Mouse (Mus musculus): ENCODE measurements around the gene Cry2. TPM values are rescaled to one million over a fixed set of nuclear protein-coding genes. Genes with fewer than 3 reads are reported as not detected.
A peak's percentile ranks its signal among the peaks of the same experiment; 100 is the strongest.

Gene Cry2
- polyA plus RNA-seq, 1 experiment from 2014 or later = 17.8 TPM

DNA sequence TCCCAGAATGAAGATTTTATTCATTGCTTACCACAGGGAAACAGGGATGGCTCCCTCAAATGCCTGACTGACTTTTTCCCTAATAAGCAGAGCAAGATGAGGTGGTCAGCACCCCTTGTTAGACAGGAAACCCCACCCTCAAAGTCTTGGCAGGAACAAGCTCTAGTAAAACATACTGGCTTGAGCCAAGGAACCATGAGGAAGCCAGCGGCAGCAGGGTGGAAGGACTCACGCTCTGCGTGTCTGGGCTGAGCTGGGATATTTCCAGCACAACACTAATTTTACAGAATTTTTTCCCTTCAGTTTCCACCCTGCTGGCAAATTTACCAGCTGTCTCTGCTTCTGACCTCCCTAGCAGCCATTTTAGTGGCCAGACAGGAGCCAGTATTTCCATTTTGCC, 7.4 kb downstream of the Cry2 start:
- H3K36me3 ChIP-seq (ENCODE audit: control insufficient read depth, insufficient read depth, low read length) = peaks cover 21% of the 10 kb centered on the region
- H3K27me3 ChIP-seq (ENCODE audit: control insufficient read depth, insufficient read depth, low read length) = no peaks in the 10 kb centered on the region
- H3K4me1 ChIP-seq (ENCODE audit: control insufficient read depth in 2 of 2, insufficient read depth in 2 of 2, low read length in 2 of 2) = peaks cover 52 to 74% of the 10 kb centered on the region in 2 experiments
- no peak overlapping the region for H3K4me2 ChIP-seq (ENCODE audit: low read length)
- no peaks in the 10 kb centered on the region for H3K9me3 ChIP-seq (ENCODE audit: control insufficient read depth, low read length)
- H3K4me3 ChIP-seq (ENCODE audit: control insufficient read depth in 1 of 2, insufficient read depth in 1 of 2, low read depth in 1 of 2, low read length in 2 of 2) = no peak overlapping the region
- no peak for ATAC-seq (ENCODE audit: insufficient number of reproducible peaks, insufficient read depth, low FRiP score, low read depth)
- no peak overlapping the region for H3K9ac ChIP-seq (ENCODE audit: low read length)
- 82% methylated on average over 3 of the region's 3 CpGs for WGBS
- peak overlapping the region; percentile 2 to 90; a peak in 3 of 4 replicates for H3K27ac ChIP-seq (replicated peaks in 1 of 2; ENCODE audit: control insufficient read depth in 1 of 2, insufficient read depth in 1 of 2, low read depth in 2 of 2, low read length in 2 of 2)

DNA sequence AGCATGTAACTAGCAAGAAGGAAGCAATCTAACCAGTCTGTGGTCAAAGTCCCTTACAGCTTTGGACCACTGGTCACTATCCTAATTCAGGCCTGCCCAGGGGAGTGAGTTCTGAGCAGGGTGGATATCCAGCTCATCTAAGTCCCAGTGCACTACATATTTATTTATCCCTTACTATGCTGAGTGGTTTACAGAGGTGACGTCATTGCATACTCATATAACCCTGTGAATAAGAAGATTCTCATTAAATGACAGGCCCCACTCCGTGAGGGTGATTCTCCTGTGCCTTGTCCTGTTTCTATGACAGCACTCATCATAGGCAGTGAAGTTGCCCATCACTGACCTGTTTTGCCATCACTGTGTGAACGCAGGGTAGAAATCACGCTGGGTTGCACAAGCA, 8.5 kb downstream of the Cry2 start:
- no peak overlapping the region for H3K4me3 ChIP-seq (ENCODE audit: control insufficient read depth in 1 of 2, insufficient read depth in 1 of 2, low read depth in 1 of 2, low read length in 2 of 2)
- H3K9ac ChIP-seq (ENCODE audit: low read length) = peak overlapping the region; percentile 47; the same call in 1 of the 2 replicates
- 88% methylated on average over 4 of the region's 4 CpGs for WGBS
- ATAC-seq (ENCODE audit: insufficient number of reproducible peaks, insufficient read depth, low FRiP score, low read depth) = no peak
- H3K27me3 ChIP-seq (ENCODE audit: control insufficient read depth, insufficient read depth, low read length) = no peaks in the 10 kb centered on the region
- H3K4me2 ChIP-seq (ENCODE audit: low read length) = peak overlapping the region; percentile 20; the same call in 1 of the 2 replicates
- peaks cover 43 to 64% of the 10 kb centered on the region in 2 experiments for H3K4me1 ChIP-seq (ENCODE audit: control insufficient read depth in 2 of 2, insufficient read depth in 2 of 2, low read length in 2 of 2)
- peaks cover 31% of the 10 kb centered on the region for H3K36me3 ChIP-seq (ENCODE audit: control insufficient read depth, insufficient read depth, low read length)
- peak overlapping the region; percentile 90 to 95 for H3K27ac ChIP-seq (replicated peaks in 1 of 2; ENCODE audit: control insufficient read depth in 1 of 2, insufficient read depth in 1 of 2, low read depth in 2 of 2, low read length in 2 of 2)
- H3K9me3 ChIP-seq (ENCODE audit: control insufficient read depth, low read length) = no peaks in the 10 kb centered on the region

DNA sequence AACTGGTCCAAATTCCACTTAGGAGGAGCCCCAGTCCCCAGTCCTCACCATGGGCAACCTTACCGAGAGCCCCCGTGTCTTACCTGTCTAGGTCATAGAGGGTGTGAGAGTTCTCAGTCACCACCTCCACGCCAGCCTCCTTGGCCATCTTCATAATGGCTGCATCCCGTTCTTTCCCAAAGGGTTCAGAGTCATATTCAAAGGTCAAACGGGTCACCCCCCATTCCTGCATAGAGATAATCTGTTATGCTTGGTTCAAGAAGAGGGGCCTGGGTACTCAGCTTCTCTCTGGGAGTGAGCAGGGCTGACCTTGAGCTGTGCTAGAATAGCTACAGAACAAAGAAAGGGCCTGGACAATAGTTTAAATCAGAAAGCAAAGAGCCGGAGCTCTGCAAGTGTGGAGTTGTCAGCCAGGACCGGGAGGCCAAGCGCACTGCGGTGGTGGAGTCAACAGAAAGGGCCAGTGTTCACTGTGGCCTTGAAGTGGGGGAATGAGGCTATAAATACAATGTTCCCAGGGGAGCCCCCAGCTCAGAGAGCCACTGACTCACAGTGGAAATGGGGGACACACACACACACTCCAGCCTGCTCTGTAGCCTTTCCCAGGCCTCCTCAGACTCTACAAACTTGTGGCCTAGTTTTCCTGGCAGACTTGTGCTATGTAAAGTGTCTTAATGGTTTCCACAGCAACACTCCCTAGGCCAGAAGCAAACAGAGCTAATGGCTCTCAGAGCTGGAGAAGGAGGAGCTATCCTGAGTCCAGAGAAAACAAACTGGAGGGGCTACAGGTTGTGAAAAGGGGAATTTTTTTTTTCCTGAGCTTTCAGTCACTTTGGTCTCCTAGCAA, 9.2 kb downstream of the Cry2 start:
- Histone ChIP-seq H3K27ac (replicated peaks in 1 of 2; ENCODE audit: control insufficient read depth in 1 of 2, insufficient read depth in 1 of 2, low read depth in 2 of 2, low read length in 2 of 2) (peak overlapping the region; percentile 90 to 95), H3K36me3 (ENCODE audit: control insufficient read depth, insufficient read depth, low read length) (peaks cover 38% of the 10 kb centered on the region), H3K4me2 (ENCODE audit: low read length) (peak overlapping the region; percentile 20; the same call in 1 of the 2 replicates), H3K9ac (ENCODE audit: low read length) (peak overlapping the region; percentile 47; the same call in 1 of the 2 replicates), H3K4me1 (ENCODE audit: control insufficient read depth in 2 of 2, insufficient read depth in 2 of 2, low read length in 2 of 2) (peaks cover 39 to 59% of the 10 kb centered on the region in 2 experiments), H3K9me3 (ENCODE audit: control insufficient read depth, low read length) (no peaks in the 10 kb centered on the region), H3K4me3 (ENCODE audit: control insufficient read depth in 1 of 2, insufficient read depth in 1 of 2, low read depth in 1 of 2, low read length in 2 of 2) (no peak overlapping the region), H3K27me3 (ENCODE audit: control insufficient read depth, insufficient read depth, low read length) (no peaks in the 10 kb centered on the region)
- WGBS = 57% methylated on average over 9 of the region's 9 CpGs
- peak; percentile 27; the same call in 1 of the 2 replicates for ATAC-seq (ENCODE audit: insufficient number of reproducible peaks, insufficient read depth, low FRiP score, low read depth)

DNA sequence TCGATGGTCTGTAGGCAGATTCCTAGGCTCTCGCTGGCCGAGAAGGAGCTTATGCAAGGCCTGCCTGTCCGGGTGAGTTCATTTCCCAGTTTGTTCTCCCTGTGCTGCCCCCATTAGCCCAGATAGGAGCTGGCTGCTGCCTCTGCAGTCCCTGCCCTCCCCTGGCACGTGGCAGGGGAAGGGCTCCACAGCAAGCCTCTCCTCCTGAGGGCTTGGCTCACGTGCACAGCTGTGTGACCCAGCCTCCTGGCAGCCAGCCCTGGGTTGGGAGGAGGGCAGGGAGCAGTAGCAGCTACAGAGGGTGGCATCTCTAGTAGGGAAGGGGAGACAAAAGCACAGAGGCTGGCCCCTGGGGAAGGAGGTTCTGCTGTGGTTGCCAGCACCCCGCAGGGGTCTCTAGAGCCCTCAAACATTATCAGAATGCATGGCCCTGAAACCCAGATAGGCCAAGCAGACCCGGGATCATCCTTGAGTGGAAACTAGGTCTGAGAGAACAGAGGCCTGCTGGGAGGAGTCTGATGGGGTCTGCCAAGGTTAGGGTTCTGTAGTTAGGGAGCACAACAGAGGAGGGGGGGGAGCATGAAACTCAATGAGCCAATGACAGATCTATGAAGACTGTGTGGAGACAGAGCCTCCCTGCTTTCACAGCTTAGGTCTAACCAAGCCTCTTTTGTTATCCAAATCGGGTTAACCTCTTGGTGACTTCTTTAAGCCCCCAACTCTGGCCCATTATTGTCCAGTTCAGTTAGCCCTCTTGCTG, 10.0 kb downstream of the Cry2 start:
- H3K27ac ChIP-seq (replicated peaks in 1 of 2; ENCODE audit: control insufficient read depth in 1 of 2, insufficient read depth in 1 of 2, low read depth in 2 of 2, low read length in 2 of 2) = peak overlapping the region; percentile 90 to 95
- WGBS = 44% methylated on average over 9 of the region's 9 CpGs
- no peaks in the 10 kb centered on the region for H3K27me3 ChIP-seq (ENCODE audit: control insufficient read depth, insufficient read depth, low read length)
- peaks cover 34 to 54% of the 10 kb centered on the region in 2 experiments for H3K4me1 ChIP-seq (ENCODE audit: control insufficient read depth in 2 of 2, insufficient read depth in 2 of 2, low read length in 2 of 2)
- peak overlapping the region; percentile 47; the same call in 1 of the 2 replicates for H3K9ac ChIP-seq (ENCODE audit: low read length)
- ATAC-seq (ENCODE audit: insufficient number of reproducible peaks, insufficient read depth, low FRiP score, low read depth) = peak; percentile 78
- H3K4me3 ChIP-seq (ENCODE audit: control insufficient read depth in 1 of 2, insufficient read depth in 1 of 2, low read depth in 1 of 2, low read length in 2 of 2) = no peak overlapping the region
- H3K4me2 ChIP-seq (ENCODE audit: low read length) = peak overlapping the region; percentile 2; the same call in 1 of the 2 replicates
- no peaks in the 10 kb centered on the region for H3K9me3 ChIP-seq (ENCODE audit: control insufficient read depth, low read length)
- H3K36me3 ChIP-seq (ENCODE audit: control insufficient read depth, insufficient read depth, low read length) = peaks cover 46% of the 10 kb centered on the region

DNA sequence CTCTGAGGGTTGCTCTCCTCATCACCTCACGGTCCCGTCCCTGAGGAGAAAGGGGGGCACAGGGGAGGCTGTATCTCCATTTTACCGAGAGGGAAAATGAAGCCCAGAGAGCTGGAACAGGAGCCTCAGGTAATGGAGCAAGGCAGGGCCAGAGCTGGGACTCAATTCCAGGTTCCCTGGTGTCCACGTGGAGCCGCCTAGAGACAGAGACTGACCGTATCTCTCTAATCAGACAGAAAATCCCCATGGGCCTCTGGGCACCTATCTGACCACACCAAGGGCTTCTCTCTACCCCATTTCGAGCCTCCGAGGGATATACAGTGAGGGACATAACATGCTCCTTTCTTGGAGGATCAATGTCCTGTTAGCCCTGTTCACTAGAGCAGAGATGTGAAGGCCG, 10.7 kb downstream of the Cry2 start:
- ATAC-seq (ENCODE audit: insufficient number of reproducible peaks, insufficient read depth, low FRiP score, low read depth) = no peak
- Histone ChIP-seq H3K9ac (ENCODE audit: low read length) (peak overlapping the region; percentile 47; the same call in 1 of the 2 replicates), H3K27me3 (ENCODE audit: control insufficient read depth, insufficient read depth, low read length) (no peaks in the 10 kb centered on the region)

DNA sequence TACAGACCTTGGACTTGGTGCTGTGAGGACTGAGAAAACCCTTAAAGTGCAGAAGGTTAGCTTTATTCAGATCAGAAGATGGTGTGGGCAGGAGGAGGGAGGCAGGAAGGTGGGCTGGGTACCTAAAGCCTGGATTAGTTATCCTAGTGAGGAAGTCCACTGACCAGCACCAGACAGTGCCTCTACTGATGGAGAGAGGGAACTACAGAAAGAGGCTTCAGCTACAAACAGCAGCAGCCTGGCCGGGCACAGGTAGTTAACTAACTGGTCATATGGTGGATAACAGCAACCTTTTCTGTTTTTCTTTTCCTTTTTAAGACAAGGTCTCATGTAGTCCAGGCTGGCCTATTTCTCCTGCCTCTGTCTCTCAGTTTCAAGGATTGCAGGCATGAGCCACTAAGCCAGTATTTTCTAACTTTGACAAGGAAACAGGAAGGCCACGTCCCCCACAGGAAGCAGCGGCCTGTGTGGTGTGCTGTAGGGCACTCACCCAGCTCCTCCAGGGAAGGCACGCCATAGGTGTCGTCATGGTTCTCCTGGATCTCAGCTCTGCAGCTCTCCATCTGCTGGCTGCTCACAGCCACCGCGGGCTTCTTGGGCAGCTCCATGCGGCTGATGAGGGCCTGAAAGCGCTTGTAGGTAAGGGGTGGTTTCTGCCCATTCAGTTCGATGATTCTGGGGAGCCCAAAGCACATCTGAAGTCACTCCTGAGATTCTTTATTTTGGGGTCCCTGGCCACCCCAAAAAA, 11.3 kb downstream of the Cry2 start:
- Histone ChIP-seq H3K27me3 (ENCODE audit: control insufficient read depth, insufficient read depth, low read length) (no peaks in the 10 kb centered on the region), H3K9ac (ENCODE audit: low read length) (no peak overlapping the region), H3K9me3 (ENCODE audit: control insufficient read depth, low read length) (no peaks in the 10 kb centered on the region), H3K4me1 (ENCODE audit: control insufficient read depth in 2 of 2, insufficient read depth in 2 of 2, low read length in 2 of 2) (peaks cover 26 to 41% of the 10 kb centered on the region in 2 experiments), H3K27ac (replicated peaks in 1 of 2; ENCODE audit: control insufficient read depth in 1 of 2, insufficient read depth in 1 of 2, low read depth in 2 of 2, low read length in 2 of 2) (peak overlapping the region in 1 of 2 experiments; percentile 90; a peak in 2 of 4 replicates), H3K4me2 (ENCODE audit: low read length) (no peak overlapping the region), H3K4me3 (ENCODE audit: control insufficient read depth in 1 of 2, insufficient read depth in 1 of 2, low read depth in 1 of 2, low read length in 2 of 2) (no peak overlapping the region), H3K36me3 (ENCODE audit: control insufficient read depth, insufficient read depth, low read length) (peaks cover 58% of the 10 kb centered on the region)
- ATAC-seq (ENCODE audit: insufficient number of reproducible peaks, insufficient read depth, low FRiP score, low read depth) = no peak
- 63% methylated on average over 10 of the region's 10 CpGs for WGBS

More for the DNA sequence above, 10.7 kb downstream of the Cry2 start:
- Histone ChIP-seq H3K9me3 (ENCODE audit: control insufficient read depth, low read length) (no peaks in the 10 kb centered on the region), H3K4me2 (ENCODE audit: low read length) (0 out of 2 replicates have a peak overlapping the region, but pooled peaks have one; percentile 2), H3K4me1 (ENCODE audit: control insufficient read depth in 2 of 2, insufficient read depth in 2 of 2, low read length in 2 of 2) (peaks cover 32 to 47% of the 10 kb centered on the region in 2 experiments), H3K27ac (replicated peaks in 1 of 2; ENCODE audit: control insufficient read depth in 1 of 2, insufficient read depth in 1 of 2, low read depth in 2 of 2, low read length in 2 of 2) (peak overlapping the region; percentile 46 to 90), H3K4me3 (ENCODE audit: control insufficient read depth in 1 of 2, insufficient read depth in 1 of 2, low read depth in 1 of 2, low read length in 2 of 2) (no peak overlapping the region), H3K36me3 (ENCODE audit: control insufficient read depth, insufficient read depth, low read length) (peaks cover 52% of the 10 kb centered on the region)
- WGBS = 95% methylated on average over 9 of the region's 9 CpGs
